Mouse (Mus musculus) lung, postnatal 10 days (tissue): Measurements from ENCODE around the gene Klhl11.

Source experiments
- DNase-seq: peaks from one replicate; pipeline ENCODE4 v3.0.0; 2021

Klhl11 gene

GRCm38 (mm10) chr11:100465833-100466232 lies 6.7 kb downstream of the Klhl11 start:
- DNase-seq = no peak

GRCm38 (mm10) chr11:100465229-100465792 lies 7.2 kb downstream of the Klhl11 start:
- no peak for DNase-seq

- no peak for DNase-seq
These were observed 9.8 kb downstream of the Klhl11 start for GRCm38 (mm10) chr11:100462699-100463098.

GRCm38 (mm10) chr11:100457711-100458110 lies 14.8 kb downstream of the Klhl11 start:
- no peak for DNase-seq

- no peak for DNase-seq
These were observed 15.3 kb downstream of the Klhl11 start for GRCm38 (mm10) chr11:100457247-100457646.

- DNase-seq = no peak
These were observed 29.9 kb downstream of the Klhl11 start for GRCm38 (mm10) chr11:100442625-100443024.

- DNase-seq = no peak
These were observed 30.7 kb downstream of the Klhl11 start, which contains the start of the genes Nt5c3b and Klhl10 for GRCm38 (mm10) chr11:100441797-100442196. Gene Nt5c3b (minus strand): TSS chr11:100441808. Gene Klhl10 (plus strand): TSS chr11:100441917.

- peak; percentile 93 for DNase-seq
These were observed 31.6 kb downstream of the Klhl11 start for GRCm38 (mm10) chr11:100440691-100441522.

- no peak for DNase-seq
These were observed 34.6 kb downstream of the Klhl11 start for GRCm38 (mm10) chr11:100437901-100438300.

GRCm38 (mm10) chr11:100435678-100436246 lies 36.8 kb downstream of the Klhl11 start:
- DNase-seq = no peak

- DNase-seq = no peak
These were observed 40.5 kb downstream of the Klhl11 start for GRCm38 (mm10) chr11:100432002-100432401.

GRCm38 (mm10) chr11:100430052-100430451 lies 42.5 kb downstream of the Klhl11 start:
- no peak for DNase-seq

GRCm38 (mm10) chr11:100428612-100429199 lies 43.8 kb downstream of the Klhl11 start:
- DNase-seq = no peak

GRCm38 (mm10) chr11:100426820-100427219 lies 45.7 kb downstream of the Klhl11 start:
- DNase-seq = no peak

- DNase-seq = peak; percentile 83
These were observed 46.7 kb downstream of the Klhl11 start for GRCm38 (mm10) chr11:100425851-100426250.

GRCm38 (mm10) chr11:100423836-100424235 lies 48.7 kb downstream of the Klhl11 start:
- no peak for DNase-seq

GRCm38 (mm10) chr11:100421537-100421936 lies 51.0 kb downstream of the Klhl11 start:
- DNase-seq = no peak

GRCm38 (mm10) chr11:100414914-100415822 lies 57.4 kb downstream of the Klhl11 start, which contains the start of gene Fkbp10:
Gene Fkbp10 (plus strand): TSS chr11:100415697.
- DNase-seq = peak; percentile 86

- DNase-seq = peak; percentile 92
These were observed 58.3 kb downstream of the Klhl11 start, which contains the start of gene P3h4 for GRCm38 (mm10) chr11:100414021-100414913. Gene P3h4 (minus strand): TSS chr11:100414836.

- no peak for DNase-seq
These were observed 59.0 kb downstream of the Klhl11 start for GRCm38 (mm10) chr11:100413541-100413940.
